Mouse (Mus musculus): ENCODE results near the gene Rsg1. TPM values are rescaled to one million over a fixed set of nuclear protein-coding genes. Genes with fewer than 3 reads are reported as not detected.

Rsg1 gene
- total and polyA plus RNA-seq, 3 experiments, result 1.1 to 4.5 (median 3.2) TPM

DNA sequence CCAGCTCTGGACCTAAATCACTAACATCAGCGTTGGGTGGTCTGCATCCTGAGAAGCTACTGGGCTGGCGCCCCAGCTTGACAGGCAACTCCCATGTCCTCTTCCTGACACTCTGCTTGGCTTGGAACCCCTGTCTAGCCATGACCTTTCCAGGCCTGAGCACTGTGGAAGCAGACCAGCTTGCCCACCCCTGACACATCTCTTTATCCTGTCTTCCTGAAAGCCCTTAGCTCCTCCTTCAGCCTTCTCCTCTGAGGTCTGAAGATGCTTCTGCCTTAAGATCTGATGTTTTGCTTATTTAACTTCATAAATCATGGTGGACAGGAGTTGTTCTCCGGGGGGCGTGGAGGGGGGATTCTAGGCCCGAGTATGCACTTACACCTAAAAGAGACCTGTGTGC, 29.9 kb downstream of the Rsg1 start:
- H3K9me3 ChIP-seq (replicated peaks; ENCODE audit: low read length), result peaks cover 10% of the 10 kb centered on the region
- H3K4me2 ChIP-seq (ENCODE audit: insufficient read depth, low read depth, poor library complexity, severe bottlenecking), result no peak overlapping the region
- no peaks in the 10 kb centered on the region for H3K36me3 ChIP-seq (replicated peaks in 1 of 2; ENCODE audit: control insufficient read depth in 1 of 2, insufficient read depth in 1 of 2, low read length in 1 of 2)
- no peak for DNase-seq (ENCODE audit: extremely low read depth)
- H3K79me2 ChIP-seq (replicated peaks; ENCODE audit: control insufficient read depth, extremely low read depth, insufficient read depth, poor library complexity, severe bottlenecking), result no peaks in the 10 kb centered on the region
- no peak overlapping the region for H3K4me3 ChIP-seq (replicated peaks in 1 of 3; ENCODE audit: low read depth in 2 of 3, low read length in 2 of 3, poor library complexity in 1 of 3)
- no peak for TF ChIP-seq CHD1 (IDR thresholded peaks at IDR 0.05; ENCODE audit: low read depth, low read length)
- TF ChIP-seq USF2 (conservative IDR thresholded peaks at IDR 0.05; ENCODE audit: low read depth, low read length), result no peak
- H3K4me1 ChIP-seq (ENCODE audit: control insufficient read depth in 1 of 2, insufficient read depth in 2 of 2), result peaks cover 16 to 28% of the 10 kb centered on the region in 2 experiments
- in situ Hi-C loops (cut with MboI; ENCODE audit: low pct_ligation_motif_present, low pct_unique_long_range_greater_than_20kb, low sequenced_read_pairs), result no loop called here
- H3K27ac ChIP-seq (ENCODE audit: insufficient read depth, low read depth), result no peak overlapping the region
- H3K9ac ChIP-seq (ENCODE audit: insufficient read depth, low read depth), result no peak overlapping the region
- H3K27me3 ChIP-seq (replicated peaks), result peaks cover 97% of the 10 kb centered on the region
- dilution Hi-C loops (cut with MboI; ENCODE audit: extremely low pct_ligation_motif_present, extremely low pct_unique_long_range_greater_than_20kb, low sequenced_read_pairs), result no loop called here

GRCm38 (mm10) chr4:141244401-141244800, 30.6 kb downstream of the Rsg1 start:
- Histone ChIP-seq H3K4me1 (ENCODE audit: control insufficient read depth in 1 of 2, insufficient read depth in 2 of 2) (peaks cover 13 to 23% of the 10 kb centered on the region in 2 experiments), H3K4me3 (replicated peaks in 1 of 3; ENCODE audit: low read depth in 2 of 3, low read length in 2 of 3, poor library complexity in 1 of 3) (no peak overlapping the region), H3K9ac (ENCODE audit: insufficient read depth, low read depth) (no peak overlapping the region), H3K9me3 (replicated peaks; ENCODE audit: low read length) (peaks cover 10% of the 10 kb centered on the region), H3K27me3 (replicated peaks) (peaks cover 97% of the 10 kb centered on the region), H3K4me2 (ENCODE audit: insufficient read depth, low read depth, poor library complexity, severe bottlenecking) (no peak overlapping the region), H3K36me3 (replicated peaks in 1 of 2; ENCODE audit: control insufficient read depth in 1 of 2, insufficient read depth in 1 of 2, low read length in 1 of 2) (no peaks in the 10 kb centered on the region), H3K27ac (ENCODE audit: insufficient read depth, low read depth) (no peak overlapping the region), H3K79me2 (replicated peaks; ENCODE audit: control insufficient read depth, extremely low read depth, insufficient read depth, poor library complexity, severe bottlenecking) (no peaks in the 10 kb centered on the region)
- TF ChIP-seq BHLHE40 (IDR thresholded peaks at IDR 0.05; ENCODE audit: low read depth, low read length), result no peak
- no peak for TF ChIP-seq NRF1 (IDR thresholded peaks at IDR 0.05; ENCODE audit: low read depth, low read length)
- no peak for TF ChIP-seq ELF1 (IDR thresholded peaks at IDR 0.05; ENCODE audit: low read depth, low read length)
- no peak for TF ChIP-seq HCFC1 (IDR thresholded peaks at IDR 0.05; ENCODE audit: low read depth, low read length)
- no peak for TF ChIP-seq RAD21 (IDR thresholded peaks at IDR 0.05; ENCODE audit: low read depth, low read length)
- no peak for DNase-seq (ENCODE audit: extremely low read depth)
- dilution Hi-C loops (cut with MboI; ENCODE audit: extremely low pct_ligation_motif_present, extremely low pct_unique_long_range_greater_than_20kb, low sequenced_read_pairs), result no loop called here
- in situ Hi-C loops (cut with MboI; ENCODE audit: low pct_ligation_motif_present, low pct_unique_long_range_greater_than_20kb, low sequenced_read_pairs), result no loop called here

- in situ Hi-C loops (cut with MboI; ENCODE audit: low pct_ligation_motif_present, low pct_unique_long_range_greater_than_20kb, low sequenced_read_pairs) (no loop called here), dilution Hi-C loops (cut with MboI; ENCODE audit: extremely low pct_ligation_motif_present, extremely low pct_unique_long_range_greater_than_20kb, low sequenced_read_pairs) (no loop called here)
- Histone ChIP-seq H3K4me1 (ENCODE audit: control insufficient read depth in 1 of 2, insufficient read depth in 2 of 2) (peaks cover 13 to 17% of the 10 kb centered on the region in 2 experiments), H3K36me3 (replicated peaks in 1 of 2; ENCODE audit: control insufficient read depth in 1 of 2, insufficient read depth in 1 of 2, low read length in 1 of 2) (no peaks in the 10 kb centered on the region), H3K79me2 (replicated peaks; ENCODE audit: control insufficient read depth, extremely low read depth, insufficient read depth, poor library complexity, severe bottlenecking) (no peaks in the 10 kb centered on the region), H3K27ac (ENCODE audit: insufficient read depth, low read depth) (no peak overlapping the region), H3K9me3 (replicated peaks; ENCODE audit: low read length) (peaks cover 10% of the 10 kb centered on the region), H3K4me2 (ENCODE audit: insufficient read depth, low read depth, poor library complexity, severe bottlenecking) (no peak overlapping the region), H3K27me3 (replicated peaks) (peaks cover 95% of the 10 kb centered on the region), H3K4me3 (replicated peaks in 1 of 3; ENCODE audit: low read depth in 2 of 3, low read length in 2 of 3, poor library complexity in 1 of 3) (no peak overlapping the region), H3K9ac (ENCODE audit: insufficient read depth, low read depth) (no peak overlapping the region)
- DNase-seq (ENCODE audit: extremely low read depth), result no peak
- TF ChIP-seq POLR2A (IDR thresholded peaks at IDR 0.05; ENCODE audit: low read depth, low read length), result no peak
- no peak for TF ChIP-seq NRF1 (IDR thresholded peaks at IDR 0.05; ENCODE audit: low read depth, low read length)
- TF ChIP-seq ELF1 (IDR thresholded peaks at IDR 0.05; ENCODE audit: low read depth, low read length), result no peak
- TF ChIP-seq SIN3A (IDR thresholded peaks at IDR 0.05; ENCODE audit: low read length), result no peak
- TF ChIP-seq CHD1 (IDR thresholded peaks at IDR 0.05; ENCODE audit: low read depth, low read length), result no peak
Observed at GRCm38 (mm10) chr4:141244931-141245425, 31.2 kb downstream of the Rsg1 start.
